Mouse (Mus musculus) spleen, postnatal 10 days (tissue): ENCODE data around the gene Patj.
A peak's percentile ranks its signal among the peaks of the same experiment; 100 is the strongest.

ENCODE experiments used
- DNase-seq, 2 experiments: peaks; one replicate each; pipeline ENCODE4 v3.0.0; 2021 to 2022; ENCODE audit warnings: low spot score in 2 of 2

Patj gene

GRCm38 (mm10) chr4:98444437-98445139 is 49.0 kb downstream of the Patj start:
- peak in 1 of 2 experiments; percentile 60 for DNase-seq

GRCm38 (mm10) chr4:98449564-98450263 is 54.1 kb downstream of the Patj start:
- DNase-seq, result no peak

- DNase-seq, result no peak
Observed at GRCm38 (mm10) chr4:98450308-98450707, 54.7 kb downstream of the Patj start.

GRCm38 (mm10) chr4:98450829-98451228 is 55.2 kb downstream of the Patj start:
- DNase-seq, result no peak

GRCm38 (mm10) chr4:98451259-98451658 is 55.7 kb downstream of the Patj start:
- DNase-seq, result no peak

GRCm38 (mm10) chr4:98452725-98453124 is 57.1 kb downstream of the Patj start:
- DNase-seq, result no peak

- no peak for DNase-seq
Observed at GRCm38 (mm10) chr4:98453231-98453630, 57.6 kb downstream of the Patj start.

GRCm38 (mm10) chr4:98455352-98455751 is 59.8 kb downstream of the Patj start:
- DNase-seq, result no peak

- DNase-seq, result no peak
Observed at GRCm38 (mm10) chr4:98455910-98456309, 60.3 kb downstream of the Patj start.

- DNase-seq, result no peak
Observed at GRCm38 (mm10) chr4:98461804-98462341, 66.3 kb downstream of the Patj start.

- DNase-seq, result no peak
Observed at GRCm38 (mm10) chr4:98465476-98465875, 69.9 kb downstream of the Patj start.

GRCm38 (mm10) chr4:98465886-98466285 is 70.3 kb downstream of the Patj start:
- DNase-seq, result no peak

GRCm38 (mm10) chr4:98471376-98471775 is 75.8 kb downstream of the Patj start:
- no peak for DNase-seq

GRCm38 (mm10) chr4:98473491-98473890 is 77.9 kb downstream of the Patj start:
- DNase-seq, result no peak

- no peak for DNase-seq
Observed at GRCm38 (mm10) chr4:98478005-98478404, 82.4 kb downstream of the Patj start.

GRCm38 (mm10) chr4:98486475-98486874 is 90.9 kb downstream of the Patj start:
- DNase-seq, result no peak

GRCm38 (mm10) chr4:98486901-98487300 is 91.3 kb downstream of the Patj start:
- DNase-seq, result no peak

- DNase-seq, result no peak
Observed at GRCm38 (mm10) chr4:98489386-98489785, 93.8 kb downstream of the Patj start.

GRCm38 (mm10) chr4:98498341-98498740 is 102.8 kb downstream of the Patj start:
- no peak for DNase-seq

GRCm38 (mm10) chr4:98500182-98500581 is 104.6 kb downstream of the Patj start:
- no peak for DNase-seq

GRCm38 (mm10) chr4:98500875-98501274 is 105.3 kb downstream of the Patj start:
- no peak for DNase-seq

GRCm38 (mm10) chr4:98504743-98505142 is 109.2 kb downstream of the Patj start:
- no peak for DNase-seq
